Mouse (Mus musculus) embryonic facial prominence, embryonic 14.5 days (tissue): ENCODE data around the gene Mapk14. TPM values are rescaled to one million over a fixed set of nuclear protein-coding genes. Genes with fewer than 3 reads are reported as not detected.

Experiments
- ATAC-seq: fragments of 200-750 bp; cut with Nextera tagmentation; 2 replicates; pipeline ENCODE4 v1.8.0; 2017; ENCODE audit warnings: low read depth, moderate number of reproducible peaks, moderate TSS enrichment
- DNase-seq: peaks from one replicate; pipeline ENCODE4 v3.0.0-alpha.2; 2015; ENCODE audit warnings: low spot score
- H3K27ac ChIP-seq: fragments of 300-500 bp; sonication (generic); replicated peaks from 2 replicates; pipeline ENCODE4 v1.5.1; 2014; ENCODE audit warnings: low read depth, mild to moderate bottlenecking, low read length, moderate library complexity
- H3K27me3 ChIP-seq: fragments of 300-500 bp; sonication (generic); replicated peaks from 2 replicates; pipeline ENCODE4 v1.6.1; 2014; ENCODE audit warnings: low read length; ENCODE audit not compliant: control insufficient read depth, insufficient read depth
- H3K36me3 ChIP-seq: fragments of 300-500 bp; sonication (generic); 2 replicates; pipeline ENCODE4 v1.6.1; 2014; ENCODE audit warnings: low read length, mixed read lengths; ENCODE audit not compliant: control insufficient read depth, insufficient read depth
- H3K4me1 ChIP-seq: fragments of 300-500 bp; sonication (generic); 2 replicates; pipeline ENCODE4 v1.6.1; 2014; ENCODE audit warnings: antibody characterized with exemption, low read length; ENCODE audit not compliant: control insufficient read depth, insufficient read depth
- H3K4me2 ChIP-seq: fragments of 300-500 bp; sonication (generic); 2 replicates; pipeline ENCODE4 v1.6.1; 2014; ENCODE audit warnings: low read depth, mild to moderate bottlenecking, low read length, moderate library complexity, mixed read lengths
- H3K4me3 ChIP-seq: fragments of 300-500 bp; sonication (generic); 2 replicates; pipeline ENCODE4 v1.5.1; 2014; ENCODE audit warnings: low read depth, mild to moderate bottlenecking, low read length
- H3K9ac ChIP-seq: fragments of 300-500 bp; sonication (generic); 2 replicates; pipeline ENCODE4 v1.6.1; 2014; ENCODE audit warnings: low read depth, mild to moderate bottlenecking, low read length, moderate library complexity, mixed read lengths
- H3K9me3 ChIP-seq: fragments of 300-500 bp; sonication (generic); 2 replicates; pipeline ENCODE4 v1.6.1; 2016; ENCODE audit warnings: low read length; ENCODE audit not compliant: control insufficient read depth
- WGBS: fragments of 180-500 bp; shearing (Covaris S2); extraction: QIAGEN DNeasy Blood & Tissue Kit; methylation state at CpG from one replicate; pipeline ENCODE4 v1.1.7; 2014; 5-methylcytosine and 5-hydroxymethylcytosine counted together
- polyA plus RNA-seq: library from polyadenylated mRNA; unstranded; fragments of >200 nt; fragmentation: Nextera tagmentation; extraction: Ambion mirVana; gene quantifications from 2 replicates; pipeline ENCODE4 v1.2.1, GENCODE M21; 2014

Gene Mapk14
- polyA plus RNA-seq, 1 experiment from 2014 or later, result 52.8 TPM

- DNase-seq (no peak), ATAC-seq (no peak)
- no peaks in the 10 kb centered on the region for H3K9me3 ChIP-seq
- WGBS, result 81% methylated on average over 3 of the region's 3 CpGs
- H3K27me3 ChIP-seq, result no peaks in the 10 kb centered on the region
- H3K4me2 ChIP-seq, result no peak overlapping the region
- no peak overlapping the region for H3K4me3 ChIP-seq
- no peaks in the 10 kb centered on the region for H3K36me3 ChIP-seq
- H3K4me1 ChIP-seq, result peaks cover 27% of the 10 kb centered on the region
- H3K27ac ChIP-seq, result no peak overlapping the region
- H3K9ac ChIP-seq, result no peak overlapping the region
Observed at GRCm38 (mm10) chr17:28701737-28702136, 10.6 kb downstream of the Mapk14 start.

GRCm38 (mm10) chr17:28702646-28703045 lies 11.5 kb downstream of the Mapk14 start:
- Histone ChIP-seq H3K27ac (no peak overlapping the region), H3K4me1 (peaks cover 20% of the 10 kb centered on the region), H3K9me3 (no peaks in the 10 kb centered on the region), H3K4me2 (no peak overlapping the region), H3K36me3 (no peaks in the 10 kb centered on the region), H3K27me3 (no peaks in the 10 kb centered on the region), H3K9ac (no peak overlapping the region), H3K4me3 (no peak overlapping the region)
- ATAC-seq (no peak), DNase-seq (peak; percentile 16)
- WGBS, result 59% methylated on average over 2 of the region's 2 CpGs

GRCm38 (mm10) chr17:28706697-28707096 lies 15.6 kb downstream of the Mapk14 start:
- Histone ChIP-seq H3K9ac (no peak overlapping the region), H3K27me3 (no peaks in the 10 kb centered on the region), H3K4me3 (no peak overlapping the region), H3K27ac (no peak overlapping the region), H3K4me2 (no peak overlapping the region), H3K4me1 (peaks cover 11% of the 10 kb centered on the region), H3K9me3 (no peaks in the 10 kb centered on the region), H3K36me3 (no peaks in the 10 kb centered on the region)
- DNase-seq, result no peak
- no peak for ATAC-seq
- whole genome bisulfite sequencing, result 44% methylated on average over 1 of the region's 1 CpGs

DNA sequence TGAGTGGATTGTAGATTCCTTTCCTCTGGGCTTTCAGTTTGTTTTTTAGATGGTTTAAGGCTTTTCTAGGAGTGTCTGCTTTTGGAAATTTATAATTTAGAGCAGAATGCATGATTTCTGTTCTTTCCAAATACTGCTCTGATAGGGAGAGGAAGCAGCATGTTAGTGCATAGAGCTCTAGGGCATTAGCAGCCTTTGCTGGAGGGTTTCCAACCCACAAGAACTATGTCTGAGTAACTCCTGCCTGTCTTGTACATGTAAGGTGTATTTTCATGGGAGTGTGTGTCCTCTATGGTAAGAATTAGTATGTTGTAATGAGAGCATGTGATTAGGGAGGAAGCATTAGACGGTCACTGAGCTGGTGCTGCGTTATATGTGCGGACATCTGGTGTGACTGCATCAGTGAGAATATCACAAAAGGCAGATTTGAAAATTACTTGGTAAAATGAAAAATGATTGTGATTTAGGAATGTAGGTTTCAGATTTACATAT lies 16.1 kb downstream of the Mapk14 start:
- ATAC-seq (no peak), DNase-seq (no peak)
- Histone ChIP-seq H3K4me1 (peaks cover 11% of the 10 kb centered on the region), H3K4me3 (no peak overlapping the region), H3K4me2 (no peak overlapping the region), H3K9me3 (no peaks in the 10 kb centered on the region), H3K36me3 (no peaks in the 10 kb centered on the region), H3K27ac (no peak overlapping the region; the same call in 1 of the 2 replicates), H3K9ac (no peak overlapping the region), H3K27me3 (no peaks in the 10 kb centered on the region)
- 76% methylated on average over 3 of the region's 3 CpGs for WGBS

DNA sequence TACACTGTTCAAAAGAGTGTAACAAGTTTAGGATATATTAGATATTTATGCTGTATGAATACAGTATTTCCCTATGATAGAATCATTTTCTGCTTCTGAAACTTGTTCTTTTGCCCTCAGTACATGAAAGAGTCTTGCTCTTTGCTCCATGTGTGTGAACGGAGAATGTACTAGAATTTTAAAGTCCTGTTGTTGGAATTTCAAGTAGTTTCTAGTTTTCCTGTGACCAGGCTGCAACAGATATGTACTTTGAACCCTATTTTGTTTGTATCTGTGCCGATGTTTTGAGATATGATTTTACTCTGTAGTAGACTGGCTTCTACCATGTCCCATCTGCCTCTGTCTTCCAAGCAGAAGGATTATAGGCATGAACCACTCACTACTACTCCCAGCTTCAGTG lies 16.7 kb downstream of the Mapk14 start:
- ATAC-seq, result no peak
- no peak overlapping the region for H3K4me2 ChIP-seq
- 81% methylated on average over 2 of the region's 2 CpGs for WGBS
- no peak for DNase-seq
- H3K27me3 ChIP-seq, result no peaks in the 10 kb centered on the region
- no peak overlapping the region for H3K9ac ChIP-seq
- no peaks in the 10 kb centered on the region for H3K9me3 ChIP-seq
- H3K27ac ChIP-seq, result no peak overlapping the region
- no peak overlapping the region for H3K4me3 ChIP-seq
- H3K4me1 ChIP-seq, result peaks cover 11% of the 10 kb centered on the region
- no peaks in the 10 kb centered on the region for H3K36me3 ChIP-seq

DNA sequence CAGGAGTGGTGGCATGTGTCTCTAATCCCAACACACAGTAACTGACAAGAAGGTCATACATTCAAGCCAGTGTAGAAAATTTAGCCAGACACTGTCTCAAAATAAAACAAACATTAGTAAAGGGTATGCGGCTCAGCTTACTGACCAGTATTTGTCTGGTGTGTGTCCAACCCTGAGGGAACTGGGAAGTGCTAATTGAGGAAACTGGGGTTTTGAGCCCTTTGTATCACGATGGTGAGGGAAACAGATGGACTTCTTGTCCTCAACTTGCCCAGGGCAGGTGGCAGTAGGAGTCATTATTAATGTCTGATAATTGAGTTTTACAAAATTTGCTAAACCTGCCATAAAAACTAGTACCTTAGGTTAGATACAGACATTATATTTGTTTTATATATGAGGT lies 17.9 kb downstream of the Mapk14 start:
- H3K36me3 ChIP-seq, result peaks cover 6% of the 10 kb centered on the region
- no peak overlapping the region for H3K9ac ChIP-seq
- 46% methylated on average over 2 of the region's 2 CpGs for WGBS
- no peak overlapping the region for H3K4me2 ChIP-seq
- no peak for DNase-seq
- no peaks in the 10 kb centered on the region for H3K9me3 ChIP-seq
- no peak for ATAC-seq
- no peak overlapping the region for H3K4me3 ChIP-seq
- no peaks in the 10 kb centered on the region for H3K27me3 ChIP-seq
- peaks cover 11% of the 10 kb centered on the region for H3K4me1 ChIP-seq
- no peak overlapping the region for H3K27ac ChIP-seq

DNA sequence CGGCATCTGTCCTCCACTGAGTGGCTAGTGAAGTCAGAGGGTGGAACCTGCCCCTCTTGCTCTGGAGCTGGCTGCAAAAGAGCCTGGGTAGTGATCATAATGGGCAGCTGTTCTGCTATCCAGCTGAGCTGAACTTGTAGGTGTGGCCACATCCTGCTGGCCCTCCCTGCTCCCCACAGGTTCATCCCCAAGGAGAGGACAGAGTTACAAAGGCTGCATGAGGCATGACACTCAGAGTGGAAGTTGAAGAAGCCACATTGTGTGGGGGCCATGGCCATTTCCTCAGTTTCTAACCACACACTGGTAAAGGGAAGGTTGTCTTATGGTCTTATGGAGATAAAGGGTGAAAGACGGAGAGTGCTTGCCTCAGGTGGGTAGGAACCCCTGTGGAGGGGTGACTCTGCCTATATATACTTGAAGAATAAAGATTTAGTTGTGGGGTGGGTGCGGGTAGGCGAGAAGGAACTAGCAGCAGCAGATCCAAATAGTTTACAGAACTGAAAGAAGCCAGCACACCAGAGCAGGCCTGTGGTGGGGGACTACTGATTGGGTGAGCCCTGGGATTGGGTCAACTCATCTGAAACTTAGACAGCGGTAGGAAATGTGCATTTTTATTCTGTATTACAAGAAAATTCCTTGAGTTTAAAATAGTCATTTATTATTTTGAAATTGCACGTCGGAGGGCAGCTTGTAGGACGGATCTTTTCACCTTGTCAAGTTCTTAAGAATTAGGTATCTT lies 18.6 kb downstream of the Mapk14 start:
- H3K36me3 ChIP-seq, result peaks cover 13% of the 10 kb centered on the region
- 85% methylated on average over 8 of the region's 8 CpGs for WGBS
- ATAC-seq, result no peak
- no peak overlapping the region for H3K9ac ChIP-seq
- no peaks in the 10 kb centered on the region for H3K27me3 ChIP-seq
- H3K4me3 ChIP-seq, result no peak overlapping the region
- peaks cover 11% of the 10 kb centered on the region for H3K4me1 ChIP-seq
- no peak overlapping the region for H3K27ac ChIP-seq
- no peaks in the 10 kb centered on the region for H3K9me3 ChIP-seq
- DNase-seq, result no peak
- no peak overlapping the region for H3K4me2 ChIP-seq

GRCm38 (mm10) chr17:28710291-28710688 lies 19.2 kb downstream of the Mapk14 start:
- H3K4me2 ChIP-seq, result no peak overlapping the region
- H3K9me3 ChIP-seq, result no peaks in the 10 kb centered on the region
- no peaks in the 10 kb centered on the region for H3K27me3 ChIP-seq
- DNase-seq (no peak), ATAC-seq (peak; percentile 53; the same call in 1 of the 2 replicates)
- H3K27ac ChIP-seq, result no peak overlapping the region
- H3K4me1 ChIP-seq, result peaks cover 11% of the 10 kb centered on the region
- peaks cover 19% of the 10 kb centered on the region for H3K36me3 ChIP-seq
- H3K9ac ChIP-seq, result no peak overlapping the region
- WGBS, result 87% methylated on average over 8 of the region's 8 CpGs
- H3K4me3 ChIP-seq, result no peak overlapping the region

GRCm38 (mm10) chr17:28711237-28711636 lies 20.1 kb downstream of the Mapk14 start:
- no peak for ATAC-seq

More at GRCm38 (mm10) chr17:28711237-28711636, 20.1 kb downstream of the Mapk14 start:
- no peak for DNase-seq
- Histone ChIP-seq H3K9ac (no peak overlapping the region), H3K4me1 (peaks cover 11% of the 10 kb centered on the region), H3K4me2 (no peak overlapping the region), H3K9me3 (no peaks in the 10 kb centered on the region), H3K4me3 (no peak overlapping the region), H3K27ac (no peak overlapping the region), H3K27me3 (no peaks in the 10 kb centered on the region), H3K36me3 (peaks cover 28% of the 10 kb centered on the region)
- 90% methylated on average over 6 of the region's 6 CpGs for WGBS
